Mouse (Mus musculus) heart, postnatal 0 days (tissue): ENCODE results near the gene Mok. TPM values are rescaled to one million over a fixed set of nuclear protein-coding genes. Genes with fewer than 3 reads are reported as not detected.

Source experiments
- ATAC-seq: fragments of 200-750 bp; cut with Nextera tagmentation; 2 replicates; pipeline ENCODE4 v1.8.0; 2017; ENCODE audit warnings: low read depth, moderate number of reproducible peaks, moderate library complexity; ENCODE audit not compliant: insufficient read depth
- DNase-seq: peaks from one replicate; pipeline ENCODE4 v3.0.0-alpha.2; 2016; ENCODE audit warnings: low spot score
- H3K27ac ChIP-seq: fragments of 300-500 bp; sonication (generic); 2 replicates; pipeline ENCODE4 v1.5.1; 2014; ENCODE audit warnings: low read depth, mild to moderate bottlenecking
- H3K27me3 ChIP-seq: fragments of 300-500 bp; sonication (generic); 2 replicates; pipeline ENCODE4 v1.6.1; 2014; ENCODE audit warnings: low read length, mixed read lengths; ENCODE audit not compliant: control insufficient read depth, insufficient read depth
- H3K36me3 ChIP-seq: fragments of 300-500 bp; sonication (generic); replicated peaks from 2 replicates; pipeline ENCODE4 v1.6.1; 2014; ENCODE audit warnings: low read length, mixed read lengths; ENCODE audit not compliant: control insufficient read depth, insufficient read depth
- H3K4me1 ChIP-seq: fragments of 300-500 bp; sonication (generic); 2 replicates; pipeline ENCODE4 v1.6.1; 2014; ENCODE audit warnings: antibody characterized with exemption; ENCODE audit not compliant: control insufficient read depth, insufficient read depth
- H3K4me2 ChIP-seq: fragments of 300-500 bp; sonication (generic); 2 replicates; pipeline ENCODE4 v1.6.1; 2014; ENCODE audit warnings: low read depth, mild to moderate bottlenecking, low read length, moderate library complexity
- H3K4me3 ChIP-seq: fragments of 300-500 bp; sonication (generic); 2 replicates; pipeline ENCODE4 v1.5.1; 2014; ENCODE audit warnings: low read depth, low read length
- H3K9ac ChIP-seq: fragments of 300-500 bp; sonication (generic); replicated peaks from 2 replicates; pipeline ENCODE4 v1.6.1; 2014; ENCODE audit warnings: low read depth, low read length, mixed read lengths
- H3K9me3 ChIP-seq: fragments of 300-500 bp; sonication (generic); replicated peaks from 2 replicates; pipeline ENCODE4 v1.6.1; 2016; ENCODE audit warnings: low read length; ENCODE audit not compliant: control insufficient read depth
- CTCF ChIP-seq: IDR thresholded peaks from 2 replicates; pipeline ENCODE4 v1.5.1; 2016; ENCODE audit warnings: antibody characterized with exemption, control low read depth, low read depth
- EP300 ChIP-seq: IDR thresholded peaks from 2 replicates; pipeline ENCODE4 v1.6.1; 2016; ENCODE audit warnings: antibody characterized with exemption, low read depth
- WGBS: fragments of 180-500 bp; shearing (Covaris S2); extraction: QIAGEN DNeasy Blood & Tissue Kit; methylation state at CpG from one replicate; pipeline ENCODE4 v1.1.7; 2014; 5-methylcytosine and 5-hydroxymethylcytosine counted together
- polyA plus RNA-seq: library from polyadenylated mRNA; unstranded; fragments of >200 nt; fragmentation: Nextera tagmentation; extraction: Ambion mirVana; gene quantifications from 2 replicates; pipeline ENCODE4 v1.2.1, GENCODE M21; 2015
- total RNA-seq: library from RNA; depleted of rRNA; stranded (reverse); fragments of >200 nt; gene quantifications from 2 replicates; pipeline ENCODE4 v1.2.3, GENCODE M21; 2014; ENCODE audit warnings: low replicate concordance

Gene Mok
- total and polyA plus RNA-seq, 2 experiments from 2014 or later: 2.2 to 7.4 TPM

- WGBS: 63% methylated on average over 1 of the region's 1 CpGs
- no peak for ATAC-seq
- Histone ChIP-seq H3K4me2 (no peak overlapping the region), H3K4me3 (no peak overlapping the region), H3K9ac (no peak overlapping the region), H3K27ac (no peak overlapping the region), H3K36me3 (peaks cover 26% of the 10 kb centered on the region), H3K4me1 (peaks cover 4% of the 10 kb centered on the region; the same call in 1 of the 2 replicates), H3K9me3 (no peaks in the 10 kb centered on the region), H3K27me3 (no peaks in the 10 kb centered on the region)
- no peak for TF ChIP-seq CTCF
- no peak for TF ChIP-seq EP300
- DNase-seq: no peak
Measured at GRCm38 (mm10) chr12:110782278-110782677, 58.5 kb downstream of the Mok start.

GRCm38 (mm10) chr12:110781181-110781580 lies 59.6 kb downstream of the Mok start:
- Histone ChIP-seq H3K36me3 (peaks cover 26% of the 10 kb centered on the region), H3K4me1 (peaks cover 4% of the 10 kb centered on the region; the same call in 1 of the 2 replicates), H3K27ac (no peak overlapping the region), H3K9me3 (no peaks in the 10 kb centered on the region), H3K9ac (no peak overlapping the region), H3K4me3 (no peak overlapping the region), H3K27me3 (no peaks in the 10 kb centered on the region), H3K4me2 (no peak overlapping the region)
- DNase-seq: no peak
- 83% methylated on average over 8 of the region's 8 CpGs for WGBS
- no peak for ATAC-seq
- TF ChIP-seq EP300 (no peak), CTCF (no peak)

DNA sequence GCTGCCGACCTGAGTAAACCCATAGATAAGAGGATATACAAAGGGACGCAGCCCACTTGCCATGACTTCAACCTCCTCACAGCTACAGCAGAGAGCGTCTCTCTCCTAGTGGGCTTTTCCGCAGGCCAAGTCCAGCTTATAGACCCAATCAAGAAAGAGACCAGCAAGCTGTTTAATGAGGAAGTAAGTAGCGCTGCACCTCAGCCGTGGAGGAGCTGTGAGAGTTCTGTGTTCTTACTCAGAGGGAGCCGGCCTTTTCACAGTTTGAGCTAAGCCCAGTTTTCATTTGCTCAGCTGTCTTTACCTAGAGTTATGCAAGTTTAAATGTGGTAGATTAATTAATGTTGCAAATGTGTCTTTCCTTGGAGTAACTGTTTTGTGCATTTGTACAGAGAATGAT lies 61.4 kb downstream of the Mok start:
- no peak for ATAC-seq
- Histone ChIP-seq H3K4me2 (no peak overlapping the region), H3K4me1 (peaks cover 2% of the 10 kb centered on the region), H3K27me3 (no peaks in the 10 kb centered on the region), H3K27ac (no peak overlapping the region), H3K9ac (no peak overlapping the region), H3K4me3 (no peak overlapping the region), H3K36me3 (peaks cover 26% of the 10 kb centered on the region), H3K9me3 (no peaks in the 10 kb centered on the region)
- DNase-seq: no peak
- no peak for TF ChIP-seq CTCF
- TF ChIP-seq EP300: no peak
- WGBS: 56% methylated on average over 7 of the region's 7 CpGs

DNA sequence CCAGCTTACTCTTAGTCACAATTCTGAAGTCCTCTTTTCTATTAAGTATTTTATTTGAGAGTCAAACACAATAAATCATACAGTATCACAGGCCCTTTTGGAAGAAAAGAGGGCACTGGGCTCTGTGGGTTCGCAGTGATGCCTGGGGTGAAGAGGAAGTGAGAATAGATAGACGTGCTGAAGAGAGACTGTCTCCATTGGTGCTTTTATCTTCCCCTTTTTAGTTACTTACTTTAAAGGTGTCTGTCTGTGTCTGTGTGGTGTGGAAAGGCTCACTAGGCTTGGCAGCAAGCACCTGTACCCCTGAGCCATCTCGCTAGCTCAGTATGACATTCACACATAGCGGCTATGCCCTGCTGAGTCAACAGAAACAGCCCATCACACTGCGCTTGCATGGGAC lies 62.9 kb downstream of the Mok start:
- no peak for TF ChIP-seq CTCF
- no peak for TF ChIP-seq EP300
- no peak overlapping the region for H3K9ac ChIP-seq
- ATAC-seq (no peak), DNase-seq (no peak)
- no peaks in the 10 kb centered on the region; the same call in 1 of the 2 replicates for H3K4me1 ChIP-seq
- H3K27me3 ChIP-seq: no peaks in the 10 kb centered on the region
- no peak overlapping the region for H3K4me3 ChIP-seq
- no peak overlapping the region for H3K4me2 ChIP-seq
- 69% methylated on average over 5 of the region's 5 CpGs for WGBS
- peaks cover 21% of the 10 kb centered on the region for H3K36me3 ChIP-seq
- no peak overlapping the region for H3K27ac ChIP-seq
- H3K9me3 ChIP-seq: no peaks in the 10 kb centered on the region

- Histone ChIP-seq H3K36me3 (peaks cover 13% of the 10 kb centered on the region), H3K4me1 (no peaks in the 10 kb centered on the region; the same call in 1 of the 2 replicates), H3K9me3 (no peaks in the 10 kb centered on the region), H3K9ac (no peak overlapping the region), H3K27me3 (no peaks in the 10 kb centered on the region), H3K4me2 (no peak overlapping the region), H3K27ac (peak overlapping the region; percentile 39; the same call in 1 of the 2 replicates), H3K4me3 (no peak overlapping the region)
- TF ChIP-seq CTCF: no peak
- TF ChIP-seq EP300: no peak
- peak; percentile 53; the same call in 1 of the 2 replicates for ATAC-seq
- WGBS: 57% methylated on average over 5 of the region's 5 CpGs
- no peak for DNase-seq
Measured at GRCm38 (mm10) chr12:110775628-110776426, 64.9 kb downstream of the Mok start.

GRCm38 (mm10) chr12:110771961-110772360 lies 68.8 kb downstream of the Mok start:
- no peak for DNase-seq
- ATAC-seq: no peak
- Histone ChIP-seq H3K9ac (no peak overlapping the region), H3K4me3 (no peak overlapping the region), H3K27ac (no peak overlapping the region), H3K4me2 (no peak overlapping the region), H3K9me3 (no peaks in the 10 kb centered on the region), H3K4me1 (peaks cover 4% of the 10 kb centered on the region; the same call in 1 of the 2 replicates), H3K27me3 (no peaks in the 10 kb centered on the region), H3K36me3 (no peaks in the 10 kb centered on the region)
- no peak for TF ChIP-seq CTCF
- no peak for TF ChIP-seq EP300
- 94% methylated on average over 6 of the region's 6 CpGs for WGBS
